Mouse (Mus musculus) heart, adult 2 months (tissue): ENCODE data around the gene Gm10645. TPM values are rescaled to one million over a fixed set of nuclear protein-coding genes. Genes with fewer than 3 reads are reported as not detected.

Experiments
- DNase-seq, 2 experiments: peaks; one replicate each; pipeline ENCODE4 v3.0.0; 2021
- H3K27ac ChIP-seq: fragments of 200-600 bp; 2 replicates; pipeline ENCODE4 v1.8.1; 2022
- H3K27me3 ChIP-seq: fragments of 200-500 bp; 2 replicates; pipeline ENCODE4 v1.6.1; 2012; ENCODE audit warnings: mild to moderate bottlenecking, low read length, inconsistent platforms, mixed read lengths; ENCODE audit not compliant: control insufficient read depth, insufficient read depth
- H3K36me3 ChIP-seq: fragments of 200-500 bp; 2 replicates; pipeline ENCODE4 v1.6.1; 2012; ENCODE audit warnings: low read length, inconsistent platforms; ENCODE audit not compliant: control insufficient read depth, insufficient read depth
- H3K4me1 ChIP-seq: fragments of 200-500 bp; 2 replicates; pipeline ENCODE4 v1.6.1; 2011; ENCODE audit warnings: low read length; ENCODE audit not compliant: control insufficient read depth, insufficient read depth
- H3K4me3 ChIP-seq: fragments of 200-600 bp; 2 replicates; pipeline ENCODE4 v1.8.1; 2022
- H3K79me2 ChIP-seq: fragments of 200-500 bp; replicated peaks from 2 replicates; pipeline ENCODE4 v1.6.1; 2012; ENCODE audit warnings: mild to moderate bottlenecking, inconsistent platforms, low read length, moderate library complexity, mixed read lengths; ENCODE audit not compliant: control insufficient read depth, insufficient read depth
- H3K9ac ChIP-seq: fragments of 200-500 bp; 2 replicates; pipeline ENCODE4 v1.6.1; 2012; ENCODE audit warnings: low read depth, mild to moderate bottlenecking, control low read depth, inconsistent platforms, low read length, mixed read lengths
- CTCF ChIP-seq: fragments of 200-600 bp; IDR thresholded peaks from 2 replicates; pipeline ENCODE4 v1.8.1; 2022; ENCODE audit warnings: antibody characterized with exemption, mild to moderate bottlenecking, moderate library complexity
- EP300 ChIP-seq: fragments of 200-500 bp; IDR thresholded peaks from 2 replicates; pipeline ENCODE4 v1.6.1; 2011; ENCODE audit warnings: low read depth, low read length, control low read depth; ENCODE audit not compliant: insufficient read depth
- POLR2A ChIP-seq: fragments of 200-500 bp; IDR thresholded peaks from 2 replicates; pipeline ENCODE4 v1.6.1; 2011; ENCODE audit warnings: mild to moderate bottlenecking, low read depth, low read length, control low read depth; ENCODE audit not compliant: insufficient read depth
- WGBS: fragments of 180-500 bp; shearing (Covaris S2); methylation state at CpG from one replicate; pipeline ENCODE4 v1.1.7; 2018; 5-methylcytosine and 5-hydroxymethylcytosine counted together
- intact Hi-C: fragments of 180-260 bp; cut with DNase I; formaldehyde crosslinking; loops from one replicate; pipeline ENCODE4 v1.15.1; 2025
- polyA plus RNA-seq: library from polyadenylated mRNA; depleted of rRNA; stranded (reverse); fragments of >200 nt; gene quantifications from 2 replicates; pipeline ENCODE4 v1.2.3, GENCODE M21; 2012; rRNA removed
- total RNA-seq, 2 experiments: library from RNA; stranded (reverse); gene quantifications; 2 replicates each; pipeline ENCODE4 v1.2.3; 2021

Gm10645 gene
- total and polyA plus RNA-seq, 3 experiments: 0.20 to 0.29 TPM; not detected in 1

GRCm38 (mm10) chr8:83135086-83135485 lies 30.9 kb downstream of the Gm10645 start:
- no peak overlapping the region for H3K27ac ChIP-seq

More at GRCm38 (mm10) chr8:83135086-83135485, 30.9 kb downstream of the Gm10645 start:
- no peak overlapping the region for H3K4me3 ChIP-seq
- no peaks in the 10 kb centered on the region for H3K79me2 ChIP-seq
- no peak overlapping the region for H3K9ac ChIP-seq
- no peaks in the 10 kb centered on the region for H3K27me3 ChIP-seq
- peaks cover 1% of the 10 kb centered on the region for H3K4me1 ChIP-seq
- H3K36me3 ChIP-seq: no peaks in the 10 kb centered on the region
- 44% methylated on average over 2 of the region's 2 CpGs for WGBS
- no peak for DNase-seq
- intact Hi-C loops: no loop called here
- TF ChIP-seq EP300 (no peak), CTCF (no peak), POLR2A (no peak)

Other genes starting within 250 kb of the Gm10645 start
- 1 to 10 TPM; 2.3 to 2.6 TPM for gene Tbc1d9, start 818 bp downstream of the Gm10645 start, total RNA-seq
- 2.4 and 3.1 TPM in 2 replicates for gene Tbc1d9, start 818 bp downstream of the Gm10645 start, polyA plus RNA-seq
- gene Ucp1, start 124.2 kb upstream of the Gm10645 start, total RNA-seq: 10 to 100 TPM; 11.1 to 18.1 TPM
- 145 and 236 TPM in 2 replicates for gene Ucp1, start 124.2 kb upstream of the Gm10645 start, polyA plus RNA-seq
- 1 to 10 TPM; 7.7 to 8.3 TPM for gene Elmod2, start 166.3 kb upstream of the Gm10645 start, total RNA-seq
- gene Elmod2, start 166.3 kb upstream of the Gm10645 start, polyA plus RNA-seq: 2.7 and 5.9 TPM in 2 replicates
- not detected for gene Mgat4d, start 182.3 kb upstream of the Gm10645 start, total RNA-seq
- gene Mgat4d, start 182.3 kb upstream of the Gm10645 start, polyA plus RNA-seq: not detected in 2 replicates
- gene Clgn, start 223.7 kb upstream of the Gm10645 start, total RNA-seq: not detected
- gene Clgn, start 223.7 kb upstream of the Gm10645 start, polyA plus RNA-seq: 0.08 and 0.12 TPM in 2 replicates